Comparison of ENCODE assay signal across 8 mouse cellular contexts in genomic region chr3:66331592-66332400, GRCm38 (mm10). TPM values are rescaled to one million over a fixed set of nuclear protein-coding genes. Genes with fewer than 3 reads are reported as not detected.
DNase-seq lines count a peak whose midpoint lies in the region; ATAC-seq and TF ChIP-seq lines count a peak whose summit lies in the region.

No protein-coding gene starts in this region.

- no peaks in the 10 kb centered on the region for H3K4me1 ChIP-seq in intestine, embryonic 14.5 days (replicated peaks; ENCODE audit: control insufficient read depth, insufficient read depth, low read length)
- H3K4me1 ChIP-seq in intestine, embryonic 16.5 days (ENCODE audit: control insufficient read depth, insufficient read depth, low read length) = no peaks in the 10 kb centered on the region
- H3K4me1 ChIP-seq in bone marrow, adult 2 months (ENCODE audit: control insufficient read depth, insufficient read depth, low read length) = no peaks in the 10 kb centered on the region; the same call in 1 of the 2 replicates
- H3K4me1 ChIP-seq in embryonic facial prominence, embryonic 12.5 days = no peaks in the 10 kb centered on the region

- TF ChIP-seq CTCF in bone marrow, adult 2 months (IDR thresholded peaks at IDR 0.05; ENCODE audit: control insufficient read depth, insufficient read depth, low read length) = peak; percentile 24; the same call in 1 of the 2 replicates

- H3K4me2 ChIP-seq in intestine, embryonic 14.5 days (ENCODE audit: low read length) = no peak overlapping the region
- H3K4me2 ChIP-seq in intestine, embryonic 16.5 days (ENCODE audit: low read depth, low read length) = no peak overlapping the region
- no peak overlapping the region for H3K4me2 ChIP-seq in embryonic facial prominence, embryonic 12.5 days (replicated peaks)

- no peak; the same call in 1 of the 2 replicates for ATAC-seq in intestine, embryonic 14.5 days (replicated peaks; ENCODE audit: low FRiP score, low TSS enrichment, low read depth)
- no peak for ATAC-seq in intestine, embryonic 16.5 days
- ATAC-seq in embryonic facial prominence, embryonic 12.5 days (ENCODE audit: insufficient number of reproducible peaks, insufficient read depth, low FRiP score, low TSS enrichment) = peak; percentile 71
- ATAC-seq in hematopoietic stem cell, adult 5-6 weeks (replicated peaks in 1 of 2; ENCODE audit: insufficient read depth in 1 of 2, low FRiP score in 2 of 2, low TSS enrichment in 1 of 2, low read depth in 1 of 2, poor library complexity in 2 of 2, severe bottlenecking in 2 of 2) = peak; percentile 91 to 93

- H3K27ac ChIP-seq in intestine, embryonic 14.5 days (ENCODE audit: low read depth) = no peak overlapping the region
- no peak overlapping the region for H3K27ac ChIP-seq in intestine, embryonic 16.5 days (ENCODE audit: low read length)
- H3K27ac ChIP-seq in bone marrow, adult 2 months (ENCODE audit: control insufficient read depth, insufficient read depth, low read depth, low read length, poor library complexity) = no peak overlapping the region
- no peak overlapping the region for H3K27ac ChIP-seq in embryonic facial prominence, embryonic 12.5 days

- WGBS in intestine, embryonic 14.5 days = 54% methylated on average over 12 of the region's 12 CpGs
- WGBS in intestine, embryonic 16.5 days = 52% methylated on average over 12 of the region's 12 CpGs
- WGBS in bone marrow, adult 2 months = 30% methylated on average over 12 of the region's 12 CpGs
- 52% methylated on average over 12 of the region's 12 CpGs for WGBS in embryonic facial prominence, embryonic 12.5 days

- no peaks in the 10 kb centered on the region for H3K36me3 ChIP-seq in intestine, embryonic 14.5 days (ENCODE audit: control insufficient read depth, insufficient read depth, low read length)
- no peaks in the 10 kb centered on the region for H3K36me3 ChIP-seq in intestine, embryonic 16.5 days (ENCODE audit: control insufficient read depth, insufficient read depth, low read length)
- no peaks in the 10 kb centered on the region for H3K36me3 ChIP-seq in embryonic facial prominence, embryonic 12.5 days

- peak; percentile 73 for DNase-seq in intestine, embryonic 14.5 days (ENCODE audit: low spot score)
- peak; percentile 16 to 44 for DNase-seq in layer of hippocampus, adult 8-10 months (ENCODE audit: low spot score in 2 of 2)
- DNase-seq in lung, postnatal 14 days = peak; percentile 69
- peak; percentile 66 to 78 for DNase-seq in right cerebral cortex, adult 2 months (ENCODE audit: low spot score in 2 of 2)

- H3K4me3 ChIP-seq in intestine, embryonic 14.5 days (ENCODE audit: low read depth, low read length) = no peak overlapping the region
- no peak overlapping the region for H3K4me3 ChIP-seq in intestine, embryonic 16.5 days (ENCODE audit: low read length)
- no peak overlapping the region for H3K4me3 ChIP-seq in bone marrow, adult 2 months (replicated peaks; ENCODE audit: control insufficient read depth, low read depth, low read length)
- H3K4me3 ChIP-seq in embryonic facial prominence, embryonic 12.5 days = no peak overlapping the region

- H3K9me3 ChIP-seq in intestine, embryonic 14.5 days (ENCODE audit: control insufficient read depth, low read length) = no peaks in the 10 kb centered on the region
- no peaks in the 10 kb centered on the region for H3K9me3 ChIP-seq in intestine, embryonic 16.5 days (ENCODE audit: control insufficient read depth, low read length)
- H3K9me3 ChIP-seq in embryonic facial prominence, embryonic 12.5 days = no peaks in the 10 kb centered on the region

- H3K27me3 ChIP-seq in intestine, embryonic 14.5 days (replicated peaks; ENCODE audit: control insufficient read depth, insufficient read depth, low read length) = no peaks in the 10 kb centered on the region
- H3K27me3 ChIP-seq in intestine, embryonic 16.5 days (replicated peaks; ENCODE audit: control insufficient read depth, insufficient read depth, low read length) = no peaks in the 10 kb centered on the region
- H3K27me3 ChIP-seq in embryonic facial prominence, embryonic 12.5 days = no peaks in the 10 kb centered on the region

- TF ChIP-seq POLR2A in bone marrow, adult 2 months (IDR thresholded peaks at IDR 0.05; ENCODE audit: borderline replicate concordance, control insufficient read depth, low read depth, low read length) = no peak

- no peak overlapping the region for H3K9ac ChIP-seq in intestine, embryonic 14.5 days (ENCODE audit: low read length)
- no peak overlapping the region for H3K9ac ChIP-seq in intestine, embryonic 16.5 days (ENCODE audit: low read depth, low read length)
- H3K9ac ChIP-seq in embryonic facial prominence, embryonic 12.5 days = no peak overlapping the region

RNA-seq across cellular contexts. Expression of gene Veph1, which starts 35.2 kb away (rescaled TPM):
- polyA plus RNA-seq in intestine, embryonic 14.5 days (2014; fragmentation: Nextera tagmentation; extraction: Ambion mirVana) = 0.35 and 0.36 TPM in 2 replicates
- polyA plus RNA-seq in intestine, embryonic 16.5 days (2015; fragmentation: Nextera tagmentation; extraction: Ambion mirVana) = 0.15 and 0.28 TPM in 2 replicates
- polyA plus RNA-seq in bone marrow, adult 2 months (2011; ENCODE audit: insufficient read depth, insufficient read length, low replicate concordance, missing spikeins) = 1.00 TPM in 1 of 2 replicates, not detected in the other
- polyA plus RNA-seq in embryonic facial prominence, embryonic 12.5 days (2016; fragmentation: Nextera tagmentation; extraction: Ambion mirVana) = 4.4 and 5.8 TPM in 2 replicates
- 0.25 and 0.56 TPM in 2 replicates for total RNA-seq in hematopoietic stem cell, adult 5-6 weeks (2017)
- total RNA-seq in layer of hippocampus, adult 8-10 months (2022) = under 1 TPM in 2 of 4 experiments, not detected in 2; 0.16 to 0.24 TPM

Comparison
In these comparisons a context has a peak if more than half of its experiments do, and no peak if none do; other contexts are left out.
1. ATAC-seq: peak in embryonic facial prominence, embryonic 12.5 days (single experiment) and hematopoietic stem cell, adult 5-6 weeks (2 of 2); none in intestine, embryonic 14.5 days (single experiment) and intestine, embryonic 16.5 days (single experiment).
2. Peak in every context shown above with its lines, with median percentiles within 50 percentile points of each other: DNase-seq.